Mouse (Mus musculus): Measurements from ENCODE around the gene Fam185a. TPM values are rescaled to one million over a fixed set of nuclear protein-coding genes. Genes with fewer than 3 reads are reported as not detected.
A peak's percentile ranks its signal among the peaks of the same experiment; 100 is the strongest.

The Fam185a gene
- polyA plus RNA-seq (2015; fragmentation: Nextera tagmentation; extraction: Ambion mirVana) = 9.1 and 9.5 TPM in 2 replicates

DNA sequence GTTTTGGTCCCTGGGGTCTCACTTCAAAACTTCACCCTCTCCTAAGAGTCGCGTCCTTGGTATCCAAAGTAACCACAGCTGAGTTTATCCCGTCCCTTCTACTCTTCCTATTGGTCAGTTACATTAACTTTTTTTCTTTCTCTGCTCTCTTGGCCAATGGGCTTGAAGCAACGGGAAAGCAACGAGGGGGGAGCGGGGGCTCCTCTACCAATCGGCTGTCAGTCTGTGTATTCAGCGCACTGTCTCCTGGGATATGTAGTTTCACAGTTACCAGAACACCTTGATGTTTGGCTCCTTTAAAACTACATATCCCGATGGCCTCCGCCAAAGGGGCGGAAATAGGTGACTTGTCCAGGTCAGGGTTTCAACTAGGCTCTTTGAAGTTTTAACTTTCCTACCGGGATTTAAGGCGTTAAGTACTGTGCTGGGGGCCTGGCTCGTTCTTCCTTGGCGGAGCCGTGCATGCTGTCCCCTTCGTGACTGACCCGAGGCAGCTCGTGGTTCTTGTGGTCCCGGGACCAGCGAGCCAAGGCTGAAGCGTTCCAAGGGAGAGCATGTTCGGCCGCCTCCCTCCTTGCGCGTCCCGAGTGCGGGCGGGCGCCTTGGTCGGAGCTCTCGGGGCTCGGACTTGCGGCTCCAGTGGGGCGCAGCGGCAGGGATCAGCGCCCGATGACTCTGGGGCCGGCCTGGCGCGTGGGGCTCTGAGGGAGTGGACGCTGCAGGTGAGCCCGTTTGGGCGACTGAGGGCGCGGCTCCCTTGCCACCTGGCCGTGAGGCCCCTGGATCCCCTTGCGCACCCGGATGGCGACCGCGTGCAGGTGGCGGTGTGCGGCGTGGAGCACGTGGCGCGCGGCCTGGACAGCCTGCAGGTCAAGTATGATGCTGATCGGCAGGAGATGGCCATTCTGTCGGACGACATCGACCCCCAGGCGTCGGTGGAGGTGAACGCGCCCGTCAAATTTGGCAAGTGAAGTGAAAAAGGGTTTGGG lies at the start of gene Fam185a, which contains the start of gene Ccdc146:
TSS of gene Fam185a (plus strand) at position 345 of the 989 bp plus-strand sequence.
TSS of gene Ccdc146 (minus strand) at position 64 of the 989 bp plus-strand sequence.
- Histone ChIP-seq H3K27me3 (ENCODE audit: control insufficient read depth, insufficient read depth, low read length) (peaks cover 2% of the 10 kb centered on the region; the same call in 1 of the 2 replicates), H3K27ac (ENCODE audit: low read length) (peak within 1 kb of the TSS; percentile 39), H3K9me3 (replicated peaks; ENCODE audit: control insufficient read depth, low read length) (no peaks in the 10 kb centered on the region), H3K4me2 (ENCODE audit: low read depth, low read length) (peak within 1 kb of the TSS; percentile 98), H3K9ac (ENCODE audit: low read length) (peak within 1 kb of the TSS; percentile 83), H3K4me1 (ENCODE audit: control insufficient read depth, insufficient read depth, low read length) (peaks cover 14% of the 10 kb centered on the region), H3K36me3 (ENCODE audit: control insufficient read depth, insufficient read depth) (no peaks in the 10 kb centered on the region), H3K4me3 (ENCODE audit: low read length) (peak within 1 kb of the TSS; percentile 80)
- under 1% methylated on average over 68 of the region's 68 CpGs for WGBS
- ATAC-seq (replicated peaks; ENCODE audit: extremely low read depth, insufficient read depth, low FRiP score) = peak; percentile 100

DNA sequence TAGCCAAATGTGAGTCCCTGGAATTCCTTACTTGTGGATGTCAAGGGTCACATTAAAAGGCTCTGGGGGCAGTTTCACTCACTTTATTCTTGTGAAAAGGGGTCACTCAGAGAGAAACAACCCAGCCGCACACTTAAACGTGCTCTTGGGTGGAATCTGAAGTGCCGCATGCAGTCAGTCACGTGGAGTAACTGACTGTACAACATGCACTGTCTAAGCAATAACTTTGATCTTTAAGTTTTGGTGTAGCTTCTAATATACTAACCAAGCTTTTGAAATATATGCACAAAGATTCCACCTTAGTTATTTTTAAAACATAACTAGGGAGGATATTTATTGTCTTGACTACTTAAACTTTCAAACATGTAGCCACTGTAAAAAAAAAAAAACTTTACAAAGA lies 47.8 kb upstream of the Fam185a start:
- no peak overlapping the region for H3K4me2 ChIP-seq (ENCODE audit: low read depth, low read length)
- H3K4me3 ChIP-seq (ENCODE audit: low read length) = no peak overlapping the region
- H3K9me3 ChIP-seq (replicated peaks; ENCODE audit: control insufficient read depth, low read length) = no peaks in the 10 kb centered on the region
- peaks cover 2% of the 10 kb centered on the region for H3K4me1 ChIP-seq (ENCODE audit: control insufficient read depth, insufficient read depth, low read length)
- H3K9ac ChIP-seq (ENCODE audit: low read length) = no peak overlapping the region
- 58% methylated on average over 4 of the region's 4 CpGs for WGBS
- H3K27me3 ChIP-seq (ENCODE audit: control insufficient read depth, insufficient read depth, low read length) = no peaks in the 10 kb centered on the region
- no peak for ATAC-seq (replicated peaks; ENCODE audit: extremely low read depth, insufficient read depth, low FRiP score)
- no peak overlapping the region for H3K27ac ChIP-seq (ENCODE audit: low read length)
- H3K36me3 ChIP-seq (ENCODE audit: control insufficient read depth, insufficient read depth) = 0 out of 2 replicates have a peak, but pooled peaks cover 2% of the 10 kb centered on the region

DNA sequence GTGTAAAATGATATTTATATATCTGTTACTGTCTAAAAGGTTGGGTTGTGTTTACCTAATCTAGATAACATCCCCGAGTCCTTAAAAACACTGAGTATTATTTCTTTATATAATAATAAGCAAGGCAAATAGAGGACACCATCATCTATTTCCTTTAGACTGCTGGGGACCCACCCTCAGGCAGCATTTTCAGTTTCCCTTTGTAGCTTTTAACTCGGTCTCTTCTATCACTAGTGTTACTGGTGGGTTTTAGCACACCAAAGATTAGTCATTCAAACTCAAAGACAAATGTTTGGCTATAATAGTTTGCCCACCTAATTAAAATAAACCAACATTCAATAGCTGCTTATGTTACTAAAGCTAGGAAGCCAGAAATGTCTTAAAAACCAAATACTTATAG lies 46.4 kb upstream of the Fam185a start:
- Histone ChIP-seq H3K4me1 (ENCODE audit: control insufficient read depth, insufficient read depth, low read length) (peaks cover 12% of the 10 kb centered on the region), H3K4me2 (ENCODE audit: low read depth, low read length) (no peak overlapping the region), H3K27me3 (ENCODE audit: control insufficient read depth, insufficient read depth, low read length) (no peaks in the 10 kb centered on the region), H3K9me3 (replicated peaks; ENCODE audit: control insufficient read depth, low read length) (no peaks in the 10 kb centered on the region), H3K36me3 (ENCODE audit: control insufficient read depth, insufficient read depth) (0 out of 2 replicates have a peak, but pooled peaks cover 2% of the 10 kb centered on the region), H3K27ac (ENCODE audit: low read length) (no peak overlapping the region), H3K4me3 (ENCODE audit: low read length) (no peak overlapping the region), H3K9ac (ENCODE audit: low read length) (no peak overlapping the region)
- 60% methylated on average over 2 of the region's 2 CpGs for WGBS
- ATAC-seq (replicated peaks; ENCODE audit: extremely low read depth, insufficient read depth, low FRiP score) = no peak

DNA sequence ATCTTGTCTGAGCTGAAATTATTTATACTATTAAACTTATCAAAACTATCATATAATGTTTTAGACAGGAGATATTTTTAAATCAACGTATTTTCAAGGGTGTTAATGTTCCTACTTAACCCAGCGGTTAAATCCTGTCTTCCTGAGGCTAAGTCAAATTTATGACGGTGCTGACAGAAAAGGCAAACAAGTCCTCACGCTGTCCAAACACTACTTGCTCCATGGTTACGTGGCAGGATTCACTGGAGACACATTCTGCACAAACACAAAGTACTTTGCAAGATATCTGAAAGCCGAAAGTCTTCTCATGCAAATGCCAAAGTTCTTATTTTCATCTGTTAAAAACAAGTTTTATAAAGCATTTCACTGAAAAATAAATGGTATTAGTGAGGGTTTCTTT lies 42.8 kb upstream of the Fam185a start:
- Histone ChIP-seq H3K27ac (ENCODE audit: low read length) (no peak overlapping the region), H3K4me2 (ENCODE audit: low read depth, low read length) (no peak overlapping the region), H3K4me1 (ENCODE audit: control insufficient read depth, insufficient read depth, low read length) (peaks cover 18% of the 10 kb centered on the region), H3K9ac (ENCODE audit: low read length) (no peak overlapping the region), H3K9me3 (replicated peaks; ENCODE audit: control insufficient read depth, low read length) (no peaks in the 10 kb centered on the region), H3K27me3 (ENCODE audit: control insufficient read depth, insufficient read depth, low read length) (no peaks in the 10 kb centered on the region), H3K4me3 (ENCODE audit: low read length) (no peak overlapping the region), H3K36me3 (ENCODE audit: control insufficient read depth, insufficient read depth) (no peaks in the 10 kb centered on the region)
- WGBS = 45% methylated on average over 6 of the region's 6 CpGs
- ATAC-seq (replicated peaks; ENCODE audit: extremely low read depth, insufficient read depth, low FRiP score) = no peak

DNA sequence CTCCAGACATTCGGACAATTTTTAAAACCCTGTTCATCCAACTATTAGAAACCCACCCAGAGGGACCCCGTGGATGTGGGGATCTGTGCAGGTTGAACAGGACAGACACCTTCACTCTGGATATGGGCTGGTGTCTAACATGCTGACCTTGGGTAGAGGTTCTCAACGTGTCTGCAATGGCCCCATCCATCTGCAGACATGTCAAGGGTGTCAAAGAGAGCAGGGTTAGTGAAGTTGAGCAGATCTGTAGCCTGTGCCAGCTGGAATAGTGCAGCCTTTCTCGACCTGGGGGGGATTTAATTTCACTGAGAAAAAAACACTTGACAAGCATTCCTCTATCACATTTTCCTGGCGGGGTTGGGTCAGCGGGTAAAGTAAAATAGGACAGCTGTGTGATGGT lies 42.1 kb upstream of the Fam185a start:
- H3K4me1 ChIP-seq (ENCODE audit: control insufficient read depth, insufficient read depth, low read length) = peaks cover 18% of the 10 kb centered on the region
- no peak; the same call in 1 of the 2 replicates for ATAC-seq (replicated peaks; ENCODE audit: extremely low read depth, insufficient read depth, low FRiP score)
- no peak overlapping the region for H3K4me2 ChIP-seq (ENCODE audit: low read depth, low read length)
- WGBS = 43% methylated on average over 6 of the region's 6 CpGs
- H3K27ac ChIP-seq (ENCODE audit: low read length) = peak overlapping the region; percentile 17
- H3K27me3 ChIP-seq (ENCODE audit: control insufficient read depth, insufficient read depth, low read length) = no peaks in the 10 kb centered on the region
- no peaks in the 10 kb centered on the region for H3K9me3 ChIP-seq (replicated peaks; ENCODE audit: control insufficient read depth, low read length)
- no peaks in the 10 kb centered on the region for H3K36me3 ChIP-seq (ENCODE audit: control insufficient read depth, insufficient read depth)
- no peak overlapping the region for H3K9ac ChIP-seq (ENCODE audit: low read length)
- no peak overlapping the region for H3K4me3 ChIP-seq (ENCODE audit: low read length)

DNA sequence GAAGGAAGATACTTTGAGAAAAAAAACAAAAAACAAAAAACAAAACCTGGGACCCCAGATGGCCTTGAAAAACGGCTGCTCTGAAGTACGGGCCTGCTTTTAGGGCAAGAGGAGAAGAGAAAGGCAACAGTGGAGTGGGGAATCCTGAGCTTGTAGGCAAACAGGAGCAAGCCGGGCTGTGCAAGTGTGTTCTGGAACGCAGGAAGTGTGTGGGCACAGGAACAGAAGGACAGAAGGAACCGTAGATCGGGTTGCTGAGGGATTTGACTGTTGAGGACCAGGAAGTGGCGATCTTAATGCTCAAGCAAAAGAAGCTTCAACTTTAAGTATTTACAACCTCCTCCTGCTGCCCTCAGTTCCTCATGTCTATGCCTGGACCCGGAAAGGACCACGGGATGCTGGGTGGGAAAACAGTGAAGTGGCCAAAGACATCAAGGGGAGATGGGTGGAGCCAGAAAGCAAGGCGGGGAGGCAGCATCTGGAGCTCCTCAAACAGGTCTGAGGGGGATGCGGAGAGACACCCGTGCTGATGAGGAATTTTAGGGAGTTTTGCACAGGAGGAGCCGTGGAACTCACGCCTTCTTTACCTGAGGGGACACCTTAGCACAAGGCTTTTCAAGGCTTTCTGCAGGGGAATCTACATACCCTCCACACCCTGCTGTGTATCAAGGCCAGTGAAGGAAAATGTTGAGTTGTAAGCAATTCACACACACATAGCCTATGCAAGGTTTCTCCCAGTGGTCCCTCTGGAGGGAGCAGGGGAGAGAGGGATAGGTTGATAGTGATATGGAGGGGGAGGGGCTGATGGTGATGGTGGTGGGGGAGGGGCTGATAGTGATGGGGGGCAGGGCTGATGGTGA lies 41.1 kb upstream of the Fam185a start:
- no peak overlapping the region for H3K4me3 ChIP-seq (ENCODE audit: low read length)
- H3K4me2 ChIP-seq (ENCODE audit: low read depth, low read length) = no peak overlapping the region

DNA sequence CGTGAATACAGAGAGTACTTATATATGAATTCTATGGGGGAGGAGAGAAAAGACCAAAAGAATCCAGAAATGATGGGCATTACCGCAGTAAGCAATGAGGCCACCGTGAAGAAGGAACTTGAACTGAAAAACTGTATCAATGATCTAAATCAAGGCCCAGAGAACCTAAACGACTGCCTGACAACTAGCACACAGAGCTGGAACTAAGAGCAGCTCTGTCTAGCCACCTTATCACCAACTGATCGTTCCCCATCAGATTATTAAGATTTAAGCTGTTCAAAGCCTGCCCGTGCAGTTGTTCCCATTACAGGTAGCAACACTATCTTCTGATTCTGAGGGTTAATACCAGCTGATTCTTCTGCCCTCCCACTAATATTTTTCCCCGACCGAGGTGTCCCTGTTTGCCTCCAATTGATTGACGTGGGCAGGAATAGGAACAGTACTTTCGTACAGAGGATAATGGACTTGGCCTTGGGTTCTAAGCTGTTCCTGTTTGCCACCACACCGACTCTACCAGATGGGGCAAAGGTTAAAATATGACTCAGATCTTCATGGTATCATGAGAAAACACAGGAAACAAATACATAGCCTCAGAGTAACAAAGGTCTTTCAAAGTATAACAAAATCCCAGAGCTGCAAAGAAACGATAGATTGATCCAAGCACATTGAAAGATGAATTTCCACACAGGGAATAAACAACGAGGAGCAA lies 40.4 kb upstream of the Fam185a start:
- H3K4me2 ChIP-seq (ENCODE audit: low read depth, low read length) = no peak overlapping the region
- no peak overlapping the region for H3K9ac ChIP-seq (ENCODE audit: low read length)
- no peaks in the 10 kb centered on the region for H3K9me3 ChIP-seq (replicated peaks; ENCODE audit: control insufficient read depth, low read length)
- peaks cover 18% of the 10 kb centered on the region for H3K4me1 ChIP-seq (ENCODE audit: control insufficient read depth, insufficient read depth, low read length)
- no peak for ATAC-seq (replicated peaks; ENCODE audit: extremely low read depth, insufficient read depth, low FRiP score)
- H3K27me3 ChIP-seq (ENCODE audit: control insufficient read depth, insufficient read depth, low read length) = no peaks in the 10 kb centered on the region
- 68% methylated on average over 13 of the region's 13 CpGs for WGBS
- H3K27ac ChIP-seq (ENCODE audit: low read length) = no peak overlapping the region
- H3K4me3 ChIP-seq (ENCODE audit: low read length) = no peak overlapping the region
- no peaks in the 10 kb centered on the region for H3K36me3 ChIP-seq (ENCODE audit: control insufficient read depth, insufficient read depth)

More for the DNA sequence above, 41.1 kb upstream of the Fam185a start:
- ATAC-seq (replicated peaks; ENCODE audit: extremely low read depth, insufficient read depth, low FRiP score) = no peak
- Histone ChIP-seq H3K27me3 (ENCODE audit: control insufficient read depth, insufficient read depth, low read length) (no peaks in the 10 kb centered on the region), H3K9ac (ENCODE audit: low read length) (peak overlapping the region; percentile 21; the same call in 1 of the 2 replicates), H3K4me1 (ENCODE audit: control insufficient read depth, insufficient read depth, low read length) (peaks cover 18% of the 10 kb centered on the region), H3K27ac (ENCODE audit: low read length) (peak overlapping the region; percentile 17), H3K9me3 (replicated peaks; ENCODE audit: control insufficient read depth, low read length) (no peaks in the 10 kb centered on the region), H3K36me3 (ENCODE audit: control insufficient read depth, insufficient read depth) (no peaks in the 10 kb centered on the region)
- WGBS = 37% methylated on average over 14 of the region's 14 CpGs

DNA sequence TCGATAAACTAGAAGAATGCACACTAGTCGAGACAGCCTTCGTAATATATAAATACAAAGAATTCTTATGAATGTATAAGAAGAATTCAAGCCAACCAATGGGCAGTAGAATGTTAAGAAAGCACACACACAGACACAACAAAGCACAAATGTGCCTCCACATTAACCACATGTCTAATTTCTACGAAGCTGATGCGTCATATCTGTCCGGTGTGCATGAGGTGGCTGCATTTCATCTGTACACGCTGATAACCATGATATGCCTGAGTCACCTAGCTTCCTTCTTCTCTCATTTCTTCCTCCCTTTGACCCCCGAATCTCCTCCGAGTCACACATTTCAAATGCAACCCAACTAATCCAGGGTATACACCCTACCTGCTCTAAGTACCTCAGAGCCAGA lies 39.8 kb upstream of the Fam185a start:
- Histone ChIP-seq H3K36me3 (ENCODE audit: control insufficient read depth, insufficient read depth) (no peaks in the 10 kb centered on the region), H3K9ac (ENCODE audit: low read length) (no peak overlapping the region), H3K27ac (ENCODE audit: low read length) (no peak overlapping the region), H3K4me1 (ENCODE audit: control insufficient read depth, insufficient read depth, low read length) (peaks cover 18% of the 10 kb centered on the region), H3K27me3 (ENCODE audit: control insufficient read depth, insufficient read depth, low read length) (no peaks in the 10 kb centered on the region), H3K9me3 (replicated peaks; ENCODE audit: control insufficient read depth, low read length) (no peaks in the 10 kb centered on the region), H3K4me3 (ENCODE audit: low read length) (no peak overlapping the region), H3K4me2 (ENCODE audit: low read depth, low read length) (no peak overlapping the region)
- WGBS = 86% methylated on average over 9 of the region's 9 CpGs
- ATAC-seq (replicated peaks; ENCODE audit: extremely low read depth, insufficient read depth, low FRiP score) = no peak

Measured in heart, embryonic 16.5 days (tissue).